Mouse (Mus musculus): ENCODE data around the gene Anxa3. TPM values are rescaled to one million over a fixed set of nuclear protein-coding genes. Genes with fewer than 3 reads are reported as not detected.

Anxa3 gene
- total and polyA plus RNA-seq, 2 experiments from 2014 or later = 23.9 to 29.2 TPM

- H3K9ac ChIP-seq (replicated peaks; ENCODE audit: low read length, poor library complexity, severe bottlenecking) = no peak overlapping the region
- ATAC-seq (ENCODE audit: low FRiP score) = no peak
- H3K27me3 ChIP-seq (ENCODE audit: insufficient read depth, low read length) = no peaks in the 10 kb centered on the region
- no peak for TF ChIP-seq CTCF (IDR thresholded peaks at IDR 0.05)
- no peak overlapping the region for H3K27ac ChIP-seq (ENCODE audit: low read depth, low read length)
- H3K4me3 ChIP-seq (ENCODE audit: low read depth, low read length) = no peak overlapping the region
- no peak overlapping the region for H3K4me2 ChIP-seq (ENCODE audit: low read depth, low read length, poor library complexity, severe bottlenecking)
- no peaks in the 10 kb centered on the region for H3K4me1 ChIP-seq (ENCODE audit: insufficient read depth, low read length)
- H3K36me3 ChIP-seq (ENCODE audit: insufficient read depth, low read length) = no peaks in the 10 kb centered on the region
- WGBS = 90% methylated on average over 7 of the region's 7 CpGs
- no peak for DNase-seq (ENCODE audit: low spot score)
- no peaks in the 10 kb centered on the region for H3K9me3 ChIP-seq (ENCODE audit: low read length)
Measured at GRCm38 (mm10) chr5:96885202-96885601, 92.1 kb downstream of the Anxa3 start.

DNA sequence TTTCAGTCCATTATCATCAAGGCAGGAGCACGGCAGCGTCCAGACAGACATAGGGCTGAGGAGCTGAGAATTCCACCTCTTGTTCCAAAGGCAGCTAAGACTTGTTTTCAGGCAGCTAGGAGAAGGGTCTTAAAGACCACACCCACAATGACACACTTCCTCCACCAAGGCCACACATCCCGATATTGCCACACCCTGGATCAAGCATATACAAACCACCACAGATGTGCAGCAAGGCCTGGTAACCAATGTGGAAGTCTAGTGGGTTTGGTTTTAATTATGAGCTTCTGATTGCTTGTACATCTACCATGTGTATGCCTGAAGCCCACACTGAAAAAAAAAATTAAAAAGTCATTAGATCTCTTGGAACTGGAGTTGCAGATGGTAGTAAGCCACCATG lies 95.3 kb downstream of the Anxa3 start:
- DNase-seq (ENCODE audit: low spot score) (no peak), ATAC-seq (ENCODE audit: low FRiP score) (no peak)
- Histone ChIP-seq H3K9ac (replicated peaks; ENCODE audit: low read length, poor library complexity, severe bottlenecking) (no peak overlapping the region), H3K27me3 (ENCODE audit: insufficient read depth, low read length) (no peaks in the 10 kb centered on the region), H3K4me2 (ENCODE audit: low read depth, low read length, poor library complexity, severe bottlenecking) (no peak overlapping the region), H3K4me3 (ENCODE audit: low read depth, low read length) (no peak overlapping the region), H3K27ac (ENCODE audit: low read depth, low read length) (no peak overlapping the region), H3K36me3 (ENCODE audit: insufficient read depth, low read length) (no peaks in the 10 kb centered on the region), H3K9me3 (ENCODE audit: low read length) (no peaks in the 10 kb centered on the region), H3K4me1 (ENCODE audit: insufficient read depth, low read length) (no peaks in the 10 kb centered on the region)
- no peak for TF ChIP-seq CTCF (IDR thresholded peaks at IDR 0.05)
- 98% methylated on average over 3 of the region's 3 CpGs for WGBS

DNA sequence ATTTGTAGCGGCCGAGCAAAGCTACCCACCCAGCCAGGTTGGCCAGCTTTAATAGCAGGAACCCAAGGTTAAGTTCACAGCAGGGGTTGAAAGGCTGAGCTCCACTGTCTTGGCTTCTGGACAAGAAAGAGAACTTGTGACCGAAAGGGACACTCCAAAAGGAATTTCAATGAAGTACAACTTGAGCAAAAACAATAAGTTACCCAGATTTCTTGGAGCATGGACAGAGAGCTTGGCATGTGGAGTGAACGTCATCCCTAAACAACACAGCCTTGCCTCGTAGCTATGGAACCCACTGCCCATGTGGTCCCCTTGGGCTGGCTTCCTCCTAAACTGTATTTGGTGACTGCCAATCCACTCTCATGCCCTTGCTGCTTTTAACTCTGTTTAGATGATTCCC lies 97.2 kb downstream of the Anxa3 start:
- no peak for TF ChIP-seq CTCF (IDR thresholded peaks at IDR 0.05)
- Histone ChIP-seq H3K27ac (ENCODE audit: low read depth, low read length) (no peak overlapping the region), H3K36me3 (ENCODE audit: insufficient read depth, low read length) (no peaks in the 10 kb centered on the region), H3K9ac (replicated peaks; ENCODE audit: low read length, poor library complexity, severe bottlenecking) (no peak overlapping the region), H3K9me3 (ENCODE audit: low read length) (no peaks in the 10 kb centered on the region), H3K27me3 (ENCODE audit: insufficient read depth, low read length) (no peaks in the 10 kb centered on the region), H3K4me2 (ENCODE audit: low read depth, low read length, poor library complexity, severe bottlenecking) (no peak overlapping the region), H3K4me1 (ENCODE audit: insufficient read depth, low read length) (no peaks in the 10 kb centered on the region), H3K4me3 (ENCODE audit: low read depth, low read length) (no peak overlapping the region)
- 62% methylated on average over 5 of the region's 5 CpGs for WGBS
- DNase-seq (ENCODE audit: low spot score) (peak; percentile 86), ATAC-seq (ENCODE audit: low FRiP score) (peak; percentile 86)

Other genes starting within 250 kb of the Anxa3 start
- 19.4 and 20.8 TPM in 2 replicates for gene Bmp2k, start 204.3 kb downstream of the Anxa3 start, total RNA-seq (2014; rRNA removed)
- 8.5 and 9.5 TPM in 2 replicates for gene Bmp2k, start 204.3 kb downstream of the Anxa3 start, polyA plus RNA-seq (2015; fragmentation: Nextera tagmentation; extraction: Ambion mirVana)

Measured in midbrain, postnatal 0 days (tissue).